Mouse (Mus musculus) MEL (cell line): ENCODE data around the gene Acta1. TPM values are rescaled to one million over a fixed set of nuclear protein-coding genes. Genes with fewer than 3 reads are reported as not detected.
A peak's percentile ranks its signal among the peaks of the same experiment; 100 is the strongest.

Source experiments
- DNase-seq: peaks from one replicate; pipeline ENCODE4 v3.0.0; 2011; ENCODE audit warnings: low read depth, low spot score
- H3K27ac ChIP-seq: 2 replicates; pipeline ENCODE4 v1.5.1; 2012; ENCODE audit warnings: low read depth, mild to moderate bottlenecking, control low read depth, low read length, moderate library complexity; ENCODE audit not compliant: control insufficient read depth
- H3K27me3 ChIP-seq, 2 experiments: fragments of 150-350 bp in 1 of 2; sonication (generic) in 1 of 2; 2 replicates each; pipeline ENCODE4 v1.6.1; 2012; ENCODE audit warnings: low read length in 2 of 2, mild to moderate bottlenecking in 2 of 2, improper control_type of control experiment in 1 of 2, moderate library complexity in 1 of 2; ENCODE audit not compliant: insufficient read depth in 2 of 2, control insufficient read depth in 1 of 2
- H3K36me3 ChIP-seq, 2 experiments: 2 replicates each; pipeline ENCODE4 v1.6.1; 2012 to 2014; ENCODE audit warnings: low read length in 2 of 2, improper control_type of control experiment in 1 of 2, inconsistent platforms in 1 of 2, mild to moderate bottlenecking in 1 of 2; ENCODE audit not compliant: insufficient read depth in 2 of 2, control insufficient read depth in 1 of 2
- H3K4me1 ChIP-seq, 2 experiments: fragments of 150-350 bp in 1 of 2; sonication (generic) in 1 of 2; 2 replicates each; pipeline ENCODE4 v1.6.1; 2012; ENCODE audit warnings: low read length in 2 of 2, improper control_type of control experiment in 1 of 2, mild to moderate bottlenecking in 1 of 2; ENCODE audit not compliant: insufficient read depth in 2 of 2, control insufficient read depth in 1 of 2
- H3K4me3 ChIP-seq, 2 experiments: fragments of 150-350 bp in 1 of 2; sonication (generic) in 1 of 2; 2 replicates each; pipeline ENCODE4 v1.5.1; 2012; ENCODE audit warnings: low read depth in 2 of 2, low read length in 2 of 2, mild to moderate bottlenecking in 2 of 2, moderate library complexity in 2 of 2, control low read depth in 1 of 2, improper control_type of control experiment in 1 of 2; ENCODE audit not compliant: control insufficient read depth in 1 of 2, insufficient read depth in 1 of 2
- H3K79me2 ChIP-seq: 2 replicates; pipeline ENCODE4 v1.6.1; 2012; ENCODE audit warnings: mild to moderate bottlenecking, low read length, moderate library complexity; ENCODE audit not compliant: control insufficient read depth, poor library complexity, insufficient read depth
- H3K9ac ChIP-seq: 2 replicates; pipeline ENCODE4 v1.6.1; 2012; ENCODE audit warnings: low read depth, mild to moderate bottlenecking, control low read depth, low read length, moderate library complexity; ENCODE audit not compliant: control insufficient read depth, poor library complexity, severe bottlenecking
- H3K9me3 ChIP-seq: fragments of 150-350 bp; sonication (generic); replicated peaks from 2 replicates; pipeline ENCODE4 v1.6.1; 2012; ENCODE audit warnings: mild to moderate bottlenecking, low read length, improper control_type of control experiment, moderate library complexity; ENCODE audit not compliant: insufficient read depth
- BHLHE40 ChIP-seq: IDR thresholded peaks from 2 replicates; pipeline ENCODE4 v1.6.1; 2012; ENCODE audit warnings: low read depth, mild to moderate bottlenecking, inconsistent platforms, low read length, improper control_type of control experiment, borderline replicate concordance
- CHD2 ChIP-seq: IDR thresholded peaks from 2 replicates; pipeline ENCODE4 v1.6.1; 2011; ENCODE audit warnings: low read length, improper control_type of control experiment
- E2F4 ChIP-seq: IDR thresholded peaks from 2 replicates; pipeline ENCODE4 v1.6.1; 2011; ENCODE audit warnings: low read depth, low read length, improper control_type of control experiment, borderline replicate concordance
- ELF1 ChIP-seq: IDR thresholded peaks from 2 replicates; pipeline ENCODE4 v1.6.1; 2014; ENCODE audit warnings: low read depth, mild to moderate bottlenecking, inconsistent platforms, low read length, improper control_type of control experiment, moderate library complexity
- EP300 ChIP-seq, 2 experiments: IDR thresholded peaks; 2 replicates each; pipeline ENCODE4 v1.6.1; 2011; ENCODE audit warnings: improper control_type of control experiment in 2 of 2, low read length in 2 of 2, low read depth in 1 of 2, mild to moderate bottlenecking in 1 of 2
- GATA1 ChIP-seq: IDR thresholded peaks from 2 replicates; pipeline ENCODE4 v1.6.1; 2011; ENCODE audit warnings: low read depth, low read length, improper control_type of control experiment
- JUND ChIP-seq: IDR thresholded peaks from 2 replicates; pipeline ENCODE4 v1.6.1; 2011; ENCODE audit warnings: low read depth, mild to moderate bottlenecking, improper control_type of control experiment, low read length
- KAT2A ChIP-seq: conservative IDR thresholded peaks from 2 replicates; pipeline ENCODE4 v1.6.1; 2012; ENCODE audit warnings: low read depth, low read length, improper control_type of control experiment, inconsistent platforms
- MAFK ChIP-seq: IDR thresholded peaks from 2 replicates; pipeline ENCODE4 v1.6.1; 2011; ENCODE audit warnings: low read depth, mild to moderate bottlenecking, low read length, improper control_type of control experiment, borderline replicate concordance
- MYB ChIP-seq: IDR thresholded peaks from 2 replicates; pipeline ENCODE4 v1.6.1; 2011; ENCODE audit warnings: mild to moderate bottlenecking, low read depth, low read length, improper control_type of control experiment
- MYC ChIP-seq: IDR thresholded peaks from 2 replicates; pipeline ENCODE4 v1.6.1; 2011; ENCODE audit warnings: low read depth, mild to moderate bottlenecking, low read length, improper control_type of control experiment, moderate library complexity
- NELFE ChIP-seq: IDR thresholded peaks from 2 replicates; pipeline ENCODE4 v1.6.1; 2011; ENCODE audit warnings: low read depth, low read length, improper control_type of control experiment
- TAL1 ChIP-seq: IDR thresholded peaks from 2 replicates; pipeline ENCODE4 v1.6.1; 2012; ENCODE audit warnings: mild to moderate bottlenecking, inconsistent platforms, low read length, moderate library complexity, mixed read lengths
- TBP ChIP-seq: IDR thresholded peaks from 2 replicates; pipeline ENCODE4 v1.8.0; 2011; ENCODE audit warnings: low read depth, low read length, improper control_type of control experiment
- TCF12 ChIP-seq: IDR thresholded peaks from 2 replicates; pipeline ENCODE4 v1.6.1; 2014; ENCODE audit warnings: low read depth, mild to moderate bottlenecking, inconsistent platforms, low read length, improper control_type of control experiment, moderate library complexity
- USF2 ChIP-seq, 2 experiments: IDR thresholded peaks; 2 replicates each; pipeline ENCODE4 v1.6.1; 2011 to 2012; ENCODE audit warnings: improper control_type of control experiment in 2 of 2, low read length in 2 of 2, borderline replicate concordance in 1 of 2, inconsistent platforms in 1 of 2, low read depth in 1 of 2, mild to moderate bottlenecking in 1 of 2; ENCODE audit not compliant: insufficient read depth in 1 of 2
- ZC3H11A ChIP-seq: IDR thresholded peaks from 2 replicates; pipeline ENCODE4 v1.6.1; 2012; ENCODE audit warnings: low read depth, mild to moderate bottlenecking, inconsistent platforms, low read length, improper control_type of control experiment
- ZKSCAN1 ChIP-seq: IDR thresholded peaks from 2 replicates; pipeline ENCODE4 v1.6.1; 2012; ENCODE audit warnings: low read depth, mild to moderate bottlenecking, inconsistent platforms, low read length, improper control_type of control experiment, moderate library complexity
- ZNF384 ChIP-seq: IDR thresholded peaks from 2 replicates; pipeline ENCODE4 v1.6.1; 2012; ENCODE audit warnings: low read depth, mild to moderate bottlenecking, inconsistent platforms, low read length, improper control_type of control experiment
- polyA plus RNA-seq, 2 experiments: library from polyadenylated mRNA; stranded (reverse) in 1 of 2; unstranded in 1 of 2; fragments of >175 nt in 1 of 2; fragments of >200 nt in 1 of 2; gene quantifications; 2 replicates each; pipeline versions ENCODE4 v1.2.1 to v1.2.4; 2012; ENCODE audit warnings: low replicate concordance in 2 of 2, low read depth in 1 of 2; ENCODE audit not compliant: insufficient read length in 2 of 2, insufficient read depth in 1 of 2, missing spikeins in 1 of 2
- total RNA-seq: library from RNA; depleted of rRNA; stranded (reverse); fragments of 300-350 nt; gene quantifications from 2 replicates; pipeline ENCODE4 v1.2.3, GENCODE M21; 2012

The Acta1 gene
- total and polyA plus RNA-seq, 3 experiments, result 0.23 to 0.32 TPM; not detected in 1

- Histone ChIP-seq H3K9ac (no peak overlapping the region), H3K4me1 (no peaks in the 10 kb centered on the region; a peak in 1 of 4 replicates), H3K27me3 (no peaks in the 10 kb centered on the region), H3K27ac (no peak overlapping the region), H3K4me3 (no peak overlapping the region), H3K79me2 (no peaks in the 10 kb centered on the region), H3K36me3 (peaks cover 5 to 18% of the 10 kb centered on the region in 2 experiments; a peak in 3 of 4 replicates), H3K9me3 (no peaks in the 10 kb centered on the region)
- no peak for DNase-seq
- TF ChIP-seq MYC, result no peak
- no peak for TF ChIP-seq ZKSCAN1
- no peak for TF ChIP-seq EP300 (IDR thresholded peaks at IDR 0.05; ENCODE audit: low read depth in 1 of 2, low read length in 2 of 2)
- TF ChIP-seq ELF1, result no peak
Measured at GRCm38 (mm10) chr8:123907604-123908003, 13.1 kb upstream of the Acta1 start.

GRCm38 (mm10) chr8:123902653-123903052 is 8.1 kb upstream of the Acta1 start:
- Histone ChIP-seq H3K36me3 (peaks cover 7 to 8% of the 10 kb centered on the region in 2 experiments), H3K4me1 (no peaks in the 10 kb centered on the region; a peak in 1 of 4 replicates), H3K27ac (peak overlapping the region; percentile 57; the same call in 1 of the 2 replicates), H3K9me3 (no peaks in the 10 kb centered on the region), H3K79me2 (no peaks in the 10 kb centered on the region), H3K9ac (no peak overlapping the region), H3K4me3 (no peak overlapping the region), H3K27me3 (no peaks in the 10 kb centered on the region)
- TF ChIP-seq TBP (peak; percentile 47; the same call in 1 of the 2 replicates), E2F4 (no peak)
- peak; percentile 50 for DNase-seq

GRCm38 (mm10) chr8:123899366-123899765 is 4.8 kb upstream of the Acta1 start:
- Histone ChIP-seq H3K36me3 (peaks cover 2 to 8% of the 10 kb centered on the region in 2 experiments), H3K27me3 (no peaks in the 10 kb centered on the region), H3K4me1 (no peaks in the 10 kb centered on the region; a peak in 1 of 4 replicates), H3K27ac (no peak overlapping the region), H3K4me3 (no peak overlapping the region), H3K79me2 (no peaks in the 10 kb centered on the region), H3K9ac (no peak overlapping the region), H3K9me3 (no peaks in the 10 kb centered on the region)
- no peak for TF ChIP-seq ZC3H11A
- TF ChIP-seq CHD2, result no peak
- DNase-seq, result no peak

GRCm38 (mm10) chr8:123898576-123898975 is 4.0 kb upstream of the Acta1 start:
- H3K27ac ChIP-seq, result no peak overlapping the region
- no peak overlapping the region for H3K4me3 ChIP-seq
- no peak overlapping the region for H3K9ac ChIP-seq
- H3K36me3 ChIP-seq, result peaks cover 2 to 8% of the 10 kb centered on the region in 2 experiments
- no peaks in the 10 kb centered on the region for H3K9me3 ChIP-seq
- no peak for DNase-seq
- H3K4me1 ChIP-seq, result no peaks in the 10 kb centered on the region; a peak in 1 of 4 replicates
- no peaks in the 10 kb centered on the region for H3K79me2 ChIP-seq
- no peaks in the 10 kb centered on the region for H3K27me3 ChIP-seq
- TF ChIP-seq ZNF384 (no peak), JUND (no peak), GATA1 (no peak), MYB (no peak), MAFK (no peak), TCF12 (no peak), USF2 (IDR thresholded peaks at IDR 0.05; ENCODE audit: borderline replicate concordance in 1 of 2, insufficient read depth in 1 of 2, low read depth in 1 of 2, low read length in 2 of 2) (no peak), TAL1 (no peak), BHLHE40 (no peak), NELFE (no peak), CHD2 (no peak), KAT2A (no peak), TBP (no peak), MYC (no peak), E2F4 (no peak)
